Mouse (Mus musculus) forebrain, embryonic 16.5 days (tissue): Measurements from ENCODE around the gene Cd24a. TPM values are rescaled to one million over a fixed set of nuclear protein-coding genes. Genes with fewer than 3 reads are reported as not detected.

Experiments used
- ATAC-seq: fragments of 200-750 bp; cut with Nextera tagmentation; 2 replicates; pipeline ENCODE4 v1.8.0; 2017; ENCODE audit warnings: mild to moderate bottlenecking, moderate library complexity
- H3K27ac ChIP-seq: fragments of 300-500 bp; sonication (generic); 2 replicates; pipeline ENCODE4 v1.5.1; 2014; ENCODE audit warnings: low read length, control low read depth
- H3K27me3 ChIP-seq: fragments of 300-500 bp; sonication (generic); replicated peaks from 2 replicates; pipeline ENCODE4 v1.6.1; 2014; ENCODE audit warnings: low read length; ENCODE audit not compliant: control insufficient read depth, insufficient read depth
- H3K36me3 ChIP-seq: fragments of 300-500 bp; sonication (generic); 2 replicates; pipeline ENCODE4 v1.6.1; 2014; ENCODE audit not compliant: control insufficient read depth, insufficient read depth
- H3K4me1 ChIP-seq: fragments of 300-500 bp; sonication (generic); replicated peaks from 2 replicates; pipeline ENCODE4 v1.6.1; 2014; ENCODE audit warnings: low read length; ENCODE audit not compliant: control insufficient read depth, insufficient read depth
- H3K4me2 ChIP-seq: fragments of 300-500 bp; sonication (generic); 2 replicates; pipeline ENCODE4 v1.6.1; 2014; ENCODE audit warnings: mild to moderate bottlenecking, low read length, control low read depth
- H3K4me3 ChIP-seq: fragments of 300-500 bp; sonication (generic); replicated peaks from 2 replicates; pipeline ENCODE4 v1.5.1; 2014; ENCODE audit warnings: mild to moderate bottlenecking, low read length, control low read depth
- H3K9ac ChIP-seq: fragments of 300-500 bp; sonication (generic); replicated peaks from 2 replicates; pipeline ENCODE4 v1.6.1; 2014; ENCODE audit warnings: low read depth, low read length, control low read depth
- H3K9me3 ChIP-seq: fragments of 300-500 bp; sonication (generic); 2 replicates; pipeline ENCODE4 v1.6.1; 2016; ENCODE audit warnings: low read length; ENCODE audit not compliant: control insufficient read depth
- WGBS: fragments of 180-500 bp; shearing (Covaris S2); extraction: QIAGEN DNeasy Blood & Tissue Kit; methylation state at CpG from one replicate; pipeline ENCODE4 v1.1.7; 2014; 5-methylcytosine and 5-hydroxymethylcytosine counted together
- polyA plus RNA-seq: library from polyadenylated mRNA; unstranded; fragments of >200 nt; fragmentation: Nextera tagmentation; extraction: Ambion mirVana; gene quantifications from 2 replicates; pipeline ENCODE4 v1.2.1, GENCODE M21; 2015

Cd24a gene
- polyA plus RNA-seq, 1 experiment from 2014 or later, result 918 TPM

DNA sequence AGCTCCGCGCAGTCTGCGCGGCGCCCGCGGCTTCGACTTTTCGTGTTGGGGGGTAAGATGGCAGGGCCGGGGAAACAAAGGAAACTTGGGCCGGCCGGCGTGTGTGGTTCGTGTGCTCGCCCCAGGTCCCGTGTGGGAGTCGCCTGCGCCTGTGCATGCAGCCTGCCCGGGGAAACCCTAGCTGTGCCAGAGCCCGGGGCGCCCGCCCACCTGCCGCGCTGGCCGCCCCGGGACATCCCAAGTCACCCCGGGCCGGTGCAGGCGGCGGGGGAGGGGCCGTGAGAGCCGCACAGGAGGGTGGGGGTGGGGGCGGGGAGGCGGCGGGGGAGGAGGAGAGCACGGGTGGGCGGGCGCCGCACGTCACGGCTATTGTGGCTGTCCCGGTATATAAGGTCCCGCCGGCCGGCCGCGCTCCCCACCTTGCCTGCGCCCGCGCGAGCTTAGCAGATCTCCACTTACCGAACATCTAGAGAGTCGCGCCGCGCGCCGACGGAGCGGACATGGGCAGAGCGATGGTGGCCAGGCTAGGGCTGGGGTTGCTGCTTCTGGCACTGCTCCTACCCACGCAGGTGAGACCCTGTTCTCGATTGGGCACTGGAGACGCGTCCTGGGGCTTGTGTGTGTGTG lies 783 bp downstream of the Cd24a start:
- peak; percentile 89 for ATAC-seq
- Histone ChIP-seq H3K9me3 (no peaks in the 10 kb centered on the region), H3K4me2 (peak overlapping the region; percentile 79), H3K36me3 (peaks cover 11% of the 10 kb centered on the region), H3K4me1 (peaks cover 12% of the 10 kb centered on the region), H3K4me3 (peak overlapping the region; percentile 89), H3K27ac (peak overlapping the region; percentile 99), H3K27me3 (no peaks in the 10 kb centered on the region), H3K9ac (peak overlapping the region; percentile 99)
- under 1% methylated on average over 58 of the region's 65 CpGs for WGBS

- peak overlapping the region; percentile 99 for H3K27ac ChIP-seq
- H3K4me3 ChIP-seq, result peak overlapping the region; percentile 89
- peaks cover 17% of the 10 kb centered on the region for H3K36me3 ChIP-seq
- peaks cover 12% of the 10 kb centered on the region for H3K4me1 ChIP-seq
- peak; percentile 63 for ATAC-seq
- under 1% methylated on average over 47 of the region's 49 CpGs for WGBS
- H3K27me3 ChIP-seq, result no peaks in the 10 kb centered on the region
- H3K9ac ChIP-seq, result peak overlapping the region; percentile 99
- peak overlapping the region; percentile 79 for H3K4me2 ChIP-seq
- H3K9me3 ChIP-seq, result no peaks in the 10 kb centered on the region
Measured at GRCm38 (mm10) chr10:43579381-43580261, 1.5 kb downstream of the Cd24a start.

DNA sequence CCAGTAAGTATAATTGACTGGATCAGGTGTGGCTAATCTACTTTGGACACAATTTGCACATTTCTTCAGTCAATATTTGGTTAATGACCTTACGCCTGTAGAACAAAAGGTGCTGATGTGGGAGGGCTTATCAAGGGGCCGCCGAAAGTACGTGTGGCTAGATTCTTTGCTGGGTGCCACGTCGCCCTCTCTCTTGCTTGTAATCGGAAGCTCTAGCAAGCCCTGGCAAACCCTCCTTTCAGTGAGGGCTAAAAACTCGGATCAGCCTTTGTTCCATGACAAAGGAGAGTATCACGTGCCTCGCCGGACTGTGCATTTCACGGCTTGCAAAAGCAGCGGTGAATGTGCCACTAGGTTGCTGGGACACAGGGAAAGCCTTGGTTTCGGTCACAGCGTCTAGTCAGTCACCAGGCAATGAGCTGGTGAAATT lies 2.6 kb downstream of the Cd24a start:
- peaks cover 20% of the 10 kb centered on the region for H3K36me3 ChIP-seq
- peak overlapping the region; percentile 99 for H3K9ac ChIP-seq
- ATAC-seq, result peak; percentile 21
- H3K9me3 ChIP-seq, result no peaks in the 10 kb centered on the region
- no peaks in the 10 kb centered on the region for H3K27me3 ChIP-seq
- H3K27ac ChIP-seq, result peak overlapping the region; percentile 99
- H3K4me2 ChIP-seq, result peak overlapping the region; percentile 79
- peaks cover 12% of the 10 kb centered on the region for H3K4me1 ChIP-seq
- under 1% methylated on average over 15 of the region's 15 CpGs for WGBS
- peak overlapping the region; percentile 89 for H3K4me3 ChIP-seq

DNA sequence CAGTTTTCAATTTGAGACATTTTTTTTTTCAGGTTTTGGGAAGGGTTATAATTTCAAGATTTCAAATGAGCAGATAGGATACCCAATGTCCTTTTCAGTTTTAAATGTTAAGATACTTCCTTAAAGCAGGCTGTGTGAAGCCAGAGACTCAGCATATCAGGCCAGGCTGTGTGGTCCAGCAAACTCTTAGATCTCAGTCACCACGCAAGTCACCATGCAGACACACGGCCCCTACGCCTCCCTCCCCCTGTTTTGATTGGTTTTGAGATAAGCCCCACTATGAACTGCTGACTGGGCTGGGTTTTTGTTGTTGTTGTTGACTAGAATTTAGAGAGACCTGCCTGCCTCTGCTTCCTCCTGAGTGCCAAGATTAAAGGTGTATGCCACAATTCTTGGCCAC lies 3.2 kb downstream of the Cd24a start:
- Histone ChIP-seq H3K27ac (peak overlapping the region; percentile 99), H3K4me2 (peak overlapping the region; percentile 79), H3K9me3 (no peaks in the 10 kb centered on the region), H3K4me3 (peak overlapping the region; percentile 89), H3K9ac (peak overlapping the region; percentile 99), H3K4me1 (peaks cover 12% of the 10 kb centered on the region), H3K27me3 (no peaks in the 10 kb centered on the region), H3K36me3 (peaks cover 20% of the 10 kb centered on the region)
- 47% methylated on average over 3 of the region's 3 CpGs for WGBS
- no peak for ATAC-seq

- Histone ChIP-seq H3K4me3 (no peak overlapping the region), H3K4me2 (no peak overlapping the region), H3K9ac (no peak overlapping the region), H3K4me1 (peaks cover 8% of the 10 kb centered on the region; the same call in 1 of the 2 replicates), H3K27me3 (no peaks in the 10 kb centered on the region), H3K27ac (no peak overlapping the region), H3K36me3 (peaks cover 20% of the 10 kb centered on the region), H3K9me3 (no peaks in the 10 kb centered on the region)
- 91% methylated on average over 4 of the region's 4 CpGs for WGBS
- no peak for ATAC-seq
Measured at GRCm38 (mm10) chr10:43584538-43584937, 6.5 kb downstream of the Cd24a start.

DNA sequence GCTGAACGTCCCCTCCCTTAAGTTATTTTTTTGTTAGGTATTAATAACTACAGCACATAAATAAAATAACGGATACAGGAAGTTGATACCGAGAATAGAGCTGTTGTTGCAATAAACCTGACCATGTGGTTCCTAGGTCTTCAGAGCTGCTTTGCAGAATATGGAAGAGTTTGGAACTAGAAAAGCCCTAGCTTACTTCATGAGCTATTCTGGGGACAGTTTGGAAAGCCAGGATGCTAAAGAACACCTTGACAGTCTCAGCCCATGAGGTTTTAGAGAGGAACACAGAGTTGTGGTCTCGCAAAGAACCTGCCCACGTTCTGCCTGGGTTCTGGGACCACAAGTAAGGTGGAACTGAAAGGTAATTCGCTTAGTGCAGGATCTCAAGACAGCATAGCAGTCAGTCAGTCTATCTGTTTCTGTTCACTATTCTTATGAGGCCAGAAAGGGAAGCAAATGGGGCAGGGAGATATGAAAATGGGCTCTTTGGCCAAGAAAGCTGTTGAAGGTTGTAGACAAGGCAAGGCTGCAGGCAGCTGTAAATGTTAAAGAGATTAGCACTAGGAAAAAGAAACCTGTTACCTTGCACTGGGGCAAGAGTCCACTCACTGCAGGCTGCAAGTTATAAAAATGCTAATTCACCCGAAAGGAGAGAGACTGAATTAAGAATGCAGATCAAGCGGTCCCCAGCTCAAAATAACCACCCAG lies 10.5 kb downstream of the Cd24a start:
- no peak for ATAC-seq
- H3K4me1 ChIP-seq, result no peaks in the 10 kb centered on the region
- H3K27ac ChIP-seq, result no peak overlapping the region
- H3K9me3 ChIP-seq, result no peaks in the 10 kb centered on the region
- no peak overlapping the region for H3K4me3 ChIP-seq
- no peak overlapping the region for H3K4me2 ChIP-seq
- H3K9ac ChIP-seq, result no peak overlapping the region
- H3K27me3 ChIP-seq, result no peaks in the 10 kb centered on the region
- 73% methylated on average over 8 of the region's 8 CpGs for WGBS
- H3K36me3 ChIP-seq, result peaks cover 11% of the 10 kb centered on the region

GRCm38 (mm10) chr10:43591477-43591876 lies 13.4 kb downstream of the Cd24a start:
- no peaks in the 10 kb centered on the region for H3K27me3 ChIP-seq
- 88% methylated on average over 10 of the region's 10 CpGs for WGBS
- H3K9me3 ChIP-seq, result no peaks in the 10 kb centered on the region
- no peak overlapping the region for H3K4me2 ChIP-seq
- no peaks in the 10 kb centered on the region for H3K4me1 ChIP-seq
- H3K9ac ChIP-seq, result no peak overlapping the region
- no peak for ATAC-seq
- no peaks in the 10 kb centered on the region for H3K36me3 ChIP-seq
- no peak overlapping the region for H3K27ac ChIP-seq
- no peak overlapping the region for H3K4me3 ChIP-seq

DNA sequence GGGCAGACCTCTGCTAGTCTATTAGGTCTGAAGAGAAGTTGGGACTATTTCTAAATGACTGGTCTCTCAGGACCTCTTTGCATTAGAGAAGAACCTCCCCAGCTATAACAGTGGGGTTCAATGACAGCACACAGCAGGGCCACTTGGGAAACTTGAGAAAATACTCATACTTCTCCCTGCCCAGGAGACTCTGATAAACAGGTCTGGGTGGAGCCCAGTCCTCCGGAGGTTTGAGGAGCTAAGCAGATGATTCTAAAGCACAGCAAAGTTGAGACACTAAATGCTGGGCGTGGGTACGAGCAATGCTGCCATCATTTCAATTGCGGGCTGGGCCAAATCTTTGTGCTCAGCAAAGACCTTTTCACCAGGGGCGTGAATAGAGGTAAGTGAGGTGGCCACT lies 15.1 kb downstream of the Cd24a start:
- Histone ChIP-seq H3K9me3 (no peaks in the 10 kb centered on the region), H3K4me1 (no peaks in the 10 kb centered on the region), H3K4me2 (no peak overlapping the region), H3K36me3 (no peaks in the 10 kb centered on the region), H3K27ac (no peak overlapping the region), H3K27me3 (no peaks in the 10 kb centered on the region), H3K9ac (no peak overlapping the region), H3K4me3 (no peak overlapping the region)
- no peak for ATAC-seq
- WGBS, result 87% methylated on average over 5 of the region's 5 CpGs

GRCm38 (mm10) chr10:43594187-43594586 lies 16.1 kb downstream of the Cd24a start:
- no peaks in the 10 kb centered on the region for H3K4me1 ChIP-seq

More at GRCm38 (mm10) chr10:43594187-43594586, 16.1 kb downstream of the Cd24a start:
- no peak overlapping the region for H3K27ac ChIP-seq
- WGBS, result 79% methylated on average over 2 of the region's 2 CpGs
- no peak for ATAC-seq
- H3K27me3 ChIP-seq, result no peaks in the 10 kb centered on the region
- H3K36me3 ChIP-seq, result no peaks in the 10 kb centered on the region
- no peak overlapping the region for H3K4me3 ChIP-seq
- no peak overlapping the region for H3K4me2 ChIP-seq
- no peaks in the 10 kb centered on the region for H3K9me3 ChIP-seq
- no peak overlapping the region for H3K9ac ChIP-seq
